Mouse (Mus musculus) stomach, embryonic 16.5 days (tissue): ENCODE measurements around the gene Nr4a3. TPM values are rescaled to one million over a fixed set of nuclear protein-coding genes. Genes with fewer than 3 reads are reported as not detected.
A peak's percentile ranks its signal among the peaks of the same experiment; 100 is the strongest.

Experiments
- ATAC-seq: fragments of 200-750 bp; cut with Nextera tagmentation; 2 replicates; pipeline ENCODE4 v1.8.0; 2017; ENCODE audit warnings: moderate number of reproducible peaks, moderate TSS enrichment; ENCODE audit not compliant: insufficient read depth, low FRiP score
- H3K27ac ChIP-seq: fragments of 300-500 bp; sonication (generic); 2 replicates; pipeline ENCODE4 v1.5.1; 2014; ENCODE audit warnings: low read length
- H3K27me3 ChIP-seq: fragments of 300-500 bp; sonication (generic); 2 replicates; pipeline ENCODE4 v1.6.1; 2014; ENCODE audit warnings: low read length, control low read depth, mixed read lengths; ENCODE audit not compliant: control insufficient read depth, insufficient read depth
- H3K36me3 ChIP-seq: fragments of 300-500 bp; sonication (generic); 2 replicates; pipeline ENCODE4 v1.6.1; 2014; ENCODE audit warnings: low read length; ENCODE audit not compliant: control insufficient read depth, insufficient read depth
- H3K4me1 ChIP-seq: fragments of 300-500 bp; sonication (generic); 2 replicates; pipeline ENCODE4 v1.6.1; 2014; ENCODE audit warnings: low read length, control low read depth, mixed read lengths; ENCODE audit not compliant: control insufficient read depth, insufficient read depth
- H3K4me2 ChIP-seq: fragments of 300-500 bp; sonication (generic); 2 replicates; pipeline ENCODE4 v1.6.1; 2014; ENCODE audit warnings: low read depth, low read length, mixed read lengths
- H3K4me3 ChIP-seq: fragments of 300-500 bp; sonication (generic); replicated peaks from 2 replicates; pipeline ENCODE4 v1.5.1; 2014; ENCODE audit warnings: mild to moderate bottlenecking, low read length
- H3K9ac ChIP-seq: fragments of 300-500 bp; sonication (generic); 2 replicates; pipeline ENCODE4 v1.6.1; 2014; ENCODE audit warnings: low read length
- H3K9me3 ChIP-seq: fragments of 300-500 bp; sonication (generic); replicated peaks from 2 replicates; pipeline ENCODE4 v1.6.1; 2016; ENCODE audit warnings: low read length, control low read depth; ENCODE audit not compliant: control insufficient read depth
- WGBS: fragments of 180-500 bp; shearing (Covaris S2); extraction: QIAGEN DNeasy Blood & Tissue Kit; methylation state at CpG from one replicate; pipeline ENCODE4 v1.1.7; 2014; 5-methylcytosine and 5-hydroxymethylcytosine counted together
- polyA plus RNA-seq: library from polyadenylated mRNA; unstranded; fragments of >200 nt; fragmentation: Nextera tagmentation; extraction: Ambion mirVana; gene quantifications from 2 replicates; pipeline ENCODE4 v1.2.1, GENCODE M21; 2015

Nr4a3 gene
- 0.13 and 0.40 TPM in 2 replicates for polyA plus RNA-seq

DNA sequence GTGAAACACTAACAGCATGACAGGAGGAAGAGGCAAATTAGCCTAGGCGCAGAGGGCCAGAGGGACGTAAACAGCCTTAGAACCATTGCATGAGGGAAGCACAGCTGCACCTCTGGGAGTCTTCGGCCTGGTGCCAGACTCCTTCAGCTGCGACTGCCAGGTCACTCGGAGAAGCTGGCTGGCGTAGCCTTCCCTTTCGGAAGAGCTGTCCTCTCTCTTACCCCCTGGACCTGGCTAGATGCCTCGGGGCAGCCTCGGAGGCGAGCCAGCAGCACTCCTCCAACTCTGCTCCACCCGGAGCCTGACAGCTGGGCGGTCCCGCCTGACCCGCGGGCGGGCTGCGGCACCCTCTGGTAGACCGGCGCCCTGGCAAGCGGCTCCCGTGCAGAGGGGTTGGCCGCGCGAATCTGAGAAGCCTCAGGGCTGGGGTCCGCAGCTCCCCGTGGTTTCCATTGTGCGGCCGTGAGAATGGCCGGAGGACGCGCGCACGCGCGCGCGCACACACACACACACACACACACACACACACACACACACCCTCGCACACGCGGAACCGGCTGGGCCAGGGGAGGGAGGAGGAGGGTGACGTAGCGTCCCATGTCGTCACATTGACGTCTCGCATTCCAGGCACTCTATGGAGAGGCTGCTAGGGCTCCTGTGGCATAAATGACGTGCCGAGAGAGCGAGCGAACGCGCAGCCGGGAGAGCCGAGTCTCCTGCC is at the start of gene Nr4a3:
TSS of gene Nr4a3 (plus strand) at position 663 of the 721 bp plus-strand sequence.
- H3K4me2 ChIP-seq, result peak within 1 kb of the TSS; percentile 100
- under 1% methylated on average over 54 of the region's 54 CpGs for WGBS
- peak; percentile 80 for ATAC-seq
- H3K4me1 ChIP-seq, result peaks cover 39% of the 10 kb centered on the region
- peak within 1 kb of the TSS; percentile 72 for H3K4me3 ChIP-seq
- H3K9ac ChIP-seq, result peak within 1 kb of the TSS; percentile 78
- H3K27ac ChIP-seq, result peak within 1 kb of the TSS; percentile 76
- H3K9me3 ChIP-seq, result no peaks in the 10 kb centered on the region
- no peaks in the 10 kb centered on the region for H3K36me3 ChIP-seq
- H3K27me3 ChIP-seq, result peaks cover 36% of the 10 kb centered on the region

DNA sequence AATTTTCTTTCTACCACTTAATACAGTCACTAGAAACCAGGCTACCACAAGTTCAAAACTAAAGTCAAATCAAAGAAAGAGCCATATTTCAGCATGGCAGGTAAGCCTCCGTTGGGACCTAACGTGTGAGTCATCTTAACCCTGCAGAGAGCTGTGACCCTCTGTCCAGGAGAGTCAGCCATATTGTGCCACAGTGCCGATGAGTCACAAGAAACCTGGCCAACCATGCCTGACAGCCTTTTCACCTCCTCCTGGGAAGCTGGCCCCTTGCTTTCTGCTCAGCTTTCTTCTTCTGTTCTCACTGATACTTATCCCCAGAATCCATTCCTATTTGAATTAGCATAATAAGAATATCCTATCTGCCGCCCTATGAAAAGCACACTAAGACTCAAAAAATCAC is 42.0 kb upstream of the Nr4a3 start:
- Histone ChIP-seq H3K27ac (no peak overlapping the region), H3K4me1 (no peaks in the 10 kb centered on the region), H3K27me3 (no peaks in the 10 kb centered on the region), H3K4me2 (no peak overlapping the region), H3K4me3 (no peak overlapping the region), H3K9ac (no peak overlapping the region), H3K36me3 (no peaks in the 10 kb centered on the region), H3K9me3 (no peaks in the 10 kb centered on the region)
- ATAC-seq, result no peak
- 80% methylated on average over 4 of the region's 4 CpGs for WGBS

DNA sequence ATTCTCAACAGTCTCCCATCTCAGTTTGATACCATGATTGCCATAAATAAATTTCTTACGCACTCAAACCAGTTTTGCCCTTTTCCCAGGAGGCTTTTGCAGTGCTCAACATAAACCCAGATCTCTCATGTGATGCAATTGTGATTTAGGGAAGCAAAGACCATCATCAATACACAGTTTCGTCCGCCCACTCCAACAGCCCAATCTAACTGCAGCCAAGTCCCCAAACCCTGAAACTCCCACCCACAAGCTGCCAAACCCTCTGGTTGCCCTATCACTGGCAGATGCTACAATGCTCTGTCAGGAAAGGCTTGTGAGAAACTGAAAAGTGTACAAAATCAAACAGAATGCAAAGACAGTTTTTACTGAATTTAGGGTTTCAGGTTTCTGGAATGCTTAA is 41.5 kb upstream of the Nr4a3 start:
- ATAC-seq, result no peak
- no peak overlapping the region for H3K4me2 ChIP-seq
- WGBS, result 88% methylated on average over 3 of the region's 3 CpGs

DNA sequence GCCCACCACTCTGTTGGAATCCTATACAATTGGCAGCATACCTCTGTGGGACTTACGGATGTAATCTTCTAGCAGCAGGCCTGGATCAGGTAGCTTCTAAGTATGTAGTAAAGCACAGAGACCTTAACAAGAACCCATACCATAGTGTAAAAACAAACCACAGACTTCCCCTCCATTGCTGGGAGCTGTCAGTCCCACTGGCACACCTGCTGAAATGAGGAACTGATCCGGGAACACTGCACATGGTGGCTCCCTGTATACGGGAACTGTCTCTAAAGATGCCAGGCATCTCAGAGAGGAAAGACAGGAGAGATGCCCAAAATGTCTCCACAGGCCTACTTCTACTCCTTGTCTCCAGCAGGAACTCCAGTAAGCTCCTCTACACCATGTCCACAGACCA is 38.6 kb upstream of the Nr4a3 start:
- no peak overlapping the region for H3K9ac ChIP-seq

More for the DNA sequence above, 41.5 kb upstream of the Nr4a3 start:
- Histone ChIP-seq H3K27me3 (no peaks in the 10 kb centered on the region), H3K9me3 (no peaks in the 10 kb centered on the region), H3K27ac (no peak overlapping the region), H3K4me3 (no peak overlapping the region), H3K4me1 (no peaks in the 10 kb centered on the region), H3K36me3 (no peaks in the 10 kb centered on the region), H3K9ac (no peak overlapping the region)

DNA sequence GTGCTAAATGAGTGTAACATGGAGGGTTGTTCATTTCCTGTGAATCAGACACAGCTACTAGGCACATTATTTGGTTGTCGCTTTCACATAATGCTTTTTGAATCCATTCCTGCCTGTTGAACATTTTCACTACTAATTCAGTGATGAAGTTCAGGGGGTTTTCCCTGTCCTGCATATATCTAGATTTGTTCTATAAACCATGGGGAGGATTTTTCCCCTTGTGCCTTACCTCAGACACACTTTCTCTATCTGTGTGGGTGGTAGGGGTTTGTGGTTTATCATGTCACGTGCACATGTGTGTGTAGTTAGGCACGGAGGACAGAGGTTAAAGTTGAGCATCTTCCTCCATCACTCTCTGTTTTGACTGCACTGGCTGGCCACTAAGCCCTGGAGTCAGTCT is 32.7 kb upstream of the Nr4a3 start:
- no peak overlapping the region for H3K4me3 ChIP-seq
- H3K9me3 ChIP-seq, result no peaks in the 10 kb centered on the region
- H3K27ac ChIP-seq, result no peak overlapping the region
- no peak for ATAC-seq
- H3K27me3 ChIP-seq, result no peaks in the 10 kb centered on the region
- H3K4me2 ChIP-seq, result no peak overlapping the region
- 77% methylated on average over 3 of the region's 3 CpGs for WGBS
- H3K4me1 ChIP-seq, result no peaks in the 10 kb centered on the region
- no peaks in the 10 kb centered on the region for H3K36me3 ChIP-seq
- no peak overlapping the region for H3K9ac ChIP-seq

More for the DNA sequence above, 38.6 kb upstream of the Nr4a3 start:
- Histone ChIP-seq H3K4me2 (no peak overlapping the region), H3K4me1 (no peaks in the 10 kb centered on the region), H3K36me3 (no peaks in the 10 kb centered on the region), H3K4me3 (no peak overlapping the region), H3K27me3 (no peaks in the 10 kb centered on the region), H3K9me3 (no peaks in the 10 kb centered on the region), H3K27ac (no peak overlapping the region)
- 87% methylated on average over 3 of the region's 3 CpGs for WGBS
- no peak for ATAC-seq

DNA sequence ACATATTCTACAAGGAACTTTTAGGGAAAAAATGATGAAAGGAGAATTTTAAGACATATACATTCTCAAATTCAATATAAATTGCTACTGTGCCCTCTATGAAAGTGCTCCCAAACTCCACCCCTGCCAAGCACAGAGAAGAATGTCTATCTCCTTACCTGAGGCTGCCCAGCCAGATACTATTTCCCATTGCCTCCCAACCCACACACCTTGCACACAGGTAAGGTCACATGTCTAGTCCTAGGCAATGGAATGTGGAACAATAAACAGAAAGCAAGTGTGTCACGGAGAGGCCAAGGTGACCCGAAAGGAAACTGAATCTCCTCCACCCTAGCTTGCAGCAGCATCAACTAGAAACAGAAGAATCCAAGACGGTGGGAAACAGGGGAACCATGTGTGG is 22.0 kb upstream of the Nr4a3 start:
- Histone ChIP-seq H3K9ac (no peak overlapping the region), H3K36me3 (no peaks in the 10 kb centered on the region), H3K4me2 (no peak overlapping the region), H3K4me1 (no peaks in the 10 kb centered on the region), H3K27me3 (no peaks in the 10 kb centered on the region), H3K9me3 (no peaks in the 10 kb centered on the region), H3K4me3 (no peak overlapping the region), H3K27ac (no peak overlapping the region)
- ATAC-seq, result no peak; the same call in 1 of the 2 replicates
- WGBS, result 36% methylated on average over 3 of the region's 3 CpGs

DNA sequence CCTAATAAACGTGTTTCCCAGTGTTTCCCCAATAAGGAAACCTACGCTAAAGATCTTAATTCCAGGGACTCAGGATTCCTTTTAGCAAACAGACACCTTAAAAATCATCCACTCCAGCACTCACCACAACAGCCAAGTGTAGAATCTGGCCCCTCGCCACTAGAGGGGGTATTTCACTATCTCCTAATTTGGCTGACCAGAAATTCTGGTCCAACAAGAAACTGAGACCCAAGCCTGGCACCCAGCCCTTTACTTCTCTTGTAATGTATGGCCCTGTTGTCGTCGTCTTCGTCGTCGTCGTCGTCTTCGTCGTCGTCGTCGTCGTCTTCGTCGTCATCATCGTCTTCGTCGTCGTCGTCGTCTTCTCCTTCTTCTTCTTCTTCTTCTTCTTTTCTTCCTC is 15.3 kb upstream of the Nr4a3 start:
- no peak for ATAC-seq
- H3K27ac ChIP-seq, result no peak overlapping the region
- no peaks in the 10 kb centered on the region for H3K27me3 ChIP-seq
- H3K4me1 ChIP-seq, result no peaks in the 10 kb centered on the region
- H3K9me3 ChIP-seq, result no peaks in the 10 kb centered on the region
- no peak overlapping the region for H3K4me3 ChIP-seq
- no peaks in the 10 kb centered on the region for H3K36me3 ChIP-seq
- H3K4me2 ChIP-seq, result no peak overlapping the region
- no peak overlapping the region for H3K9ac ChIP-seq
- 66% methylated on average over 24 of the region's 24 CpGs for WGBS

DNA sequence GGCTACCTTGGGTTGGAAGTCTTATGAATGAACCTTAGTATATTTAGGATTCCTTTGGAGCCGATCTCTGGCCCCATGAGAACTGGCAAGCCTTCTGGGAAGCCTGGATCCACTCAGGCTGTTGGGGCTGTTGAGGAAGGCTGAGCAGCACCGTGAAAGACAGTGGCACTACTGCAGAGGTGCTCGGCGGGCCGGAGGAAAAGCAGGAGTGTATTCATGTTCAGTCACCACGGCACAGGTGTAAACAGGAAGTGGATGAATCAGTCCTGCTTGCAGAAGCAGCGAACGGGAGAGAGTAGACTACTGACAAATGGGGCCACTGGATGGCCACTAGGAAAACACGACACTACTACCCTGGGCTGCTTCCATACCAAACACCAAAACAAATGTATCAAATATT is 10.7 kb upstream of the Nr4a3 start:
- Histone ChIP-seq H3K27ac (no peak overlapping the region), H3K4me2 (no peak overlapping the region), H3K4me3 (no peak overlapping the region), H3K9me3 (no peaks in the 10 kb centered on the region), H3K36me3 (no peaks in the 10 kb centered on the region), H3K4me1 (no peaks in the 10 kb centered on the region), H3K27me3 (no peaks in the 10 kb centered on the region), H3K9ac (no peak overlapping the region)
- no peak for ATAC-seq
- 55% methylated on average over 9 of the region's 9 CpGs for WGBS

DNA sequence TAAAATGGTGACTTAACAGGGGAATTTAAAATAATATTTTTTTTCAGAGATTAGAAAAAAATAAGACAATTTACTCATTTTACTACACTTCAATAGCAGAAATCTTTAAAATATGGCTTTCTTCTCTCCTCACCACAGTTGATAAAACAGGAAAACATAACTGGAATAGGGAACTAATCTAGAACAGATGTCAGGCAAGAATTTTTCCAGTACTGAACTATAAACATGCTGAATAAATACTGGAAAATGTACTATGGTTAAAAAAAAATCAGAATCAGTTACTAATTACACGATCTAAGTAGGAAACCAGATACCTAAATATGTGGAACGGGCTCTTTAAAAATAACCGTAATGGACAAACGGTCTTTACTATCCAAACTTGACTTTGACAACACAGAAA is 7.3 kb upstream of the Nr4a3 start:
- Histone ChIP-seq H3K36me3 (no peaks in the 10 kb centered on the region), H3K27ac (no peak overlapping the region), H3K4me2 (no peak overlapping the region), H3K4me3 (no peak overlapping the region), H3K27me3 (no peaks in the 10 kb centered on the region), H3K4me1 (0 out of 2 replicates have a peak, but pooled peaks cover 6% of the 10 kb centered on the region), H3K9me3 (no peaks in the 10 kb centered on the region), H3K9ac (no peak overlapping the region)
- 55% methylated on average over 4 of the region's 4 CpGs for WGBS
- no peak for ATAC-seq
